Mouse (Mus musculus) kidney, adult 2 months (tissue): Measurements from ENCODE around the gene Hspa2.

Experiments used
- CTCF ChIP-seq: fragments of 200-500 bp; conservative IDR thresholded peaks from 2 replicates; pipeline ENCODE4 v1.5.1; 2011; ENCODE audit warnings: low read depth, mild to moderate bottlenecking, control low read depth, low read length, moderate library complexity, mixed read lengths; ENCODE audit not compliant: insufficient read depth, insufficient read length
- POLR2A ChIP-seq: fragments of 200-500 bp; IDR thresholded peaks from one replicate; pipeline ENCODE4 v1.6.1; 2011; ENCODE audit warnings: low read depth, low read length, control low read depth

DNA sequence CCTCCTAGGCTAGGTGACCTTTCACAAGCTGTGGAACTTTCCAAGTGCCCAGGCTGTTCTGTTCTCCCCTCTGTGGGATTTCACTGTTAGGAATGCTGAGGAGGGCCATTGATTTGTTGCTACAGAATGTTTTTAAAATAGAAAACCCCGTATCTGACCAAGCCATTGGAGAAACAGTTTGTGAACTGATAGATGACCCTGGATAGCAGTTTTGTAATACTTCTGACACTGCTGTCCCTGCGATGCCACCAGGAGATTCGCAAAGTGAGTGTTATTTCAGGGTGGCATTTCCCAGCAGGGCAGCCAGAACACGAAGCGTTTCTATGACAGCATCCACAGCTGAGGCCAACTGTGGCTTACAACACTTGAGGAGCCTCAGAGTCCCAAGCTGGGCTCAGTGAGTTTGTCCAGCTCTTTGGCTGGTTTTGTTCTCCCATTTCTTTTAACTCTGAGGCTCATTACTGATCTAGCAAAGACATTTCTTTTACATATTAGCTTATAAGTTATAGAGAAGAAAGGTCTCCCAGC lies 27.0 kb downstream of the Hspa2 start:
- TF ChIP-seq CTCF (no peak), POLR2A (no peak)
